24 mouse cellular contexts compared by ENCODE assay signal in genomic region chr7:129689464-129689863, GRCm38 (mm10).
DNase-seq lines count a peak whose midpoint lies in the region; ATAC-seq and TF ChIP-seq lines count a peak whose summit lies in the region.
"Had no signal": no experiment of that assay in that cellular context is flagged by ENCODE, and none has a peak within 500 bp of the region (broad histone marks: within the 10 kb centered on the region; RNA-seq: fewer than 3 reads in every experiment).

No protein-coding gene starts in this region.

- H3K4me2 ChIP-seq in forebrain, embryonic 11.5 days (ENCODE audit: low read depth, low read length, severe bottlenecking): no peak overlapping the region
- H3K4me2 ChIP-seq in forebrain, embryonic 13.5 days: no peak overlapping the region
- H3K4me2 ChIP-seq in intestine, embryonic 14.5 days (ENCODE audit: low read length): no peak overlapping the region
- no peak overlapping the region for H3K4me2 ChIP-seq in intestine, embryonic 16.5 days (ENCODE audit: low read depth, low read length)
- H3K4me2 ChIP-seq: forebrain, embryonic 15.5 days; heart, embryonic 11.5 days; heart, embryonic 15.5 days; hindbrain, embryonic 15.5 days had no signal

- H3K4me1 ChIP-seq in forebrain, embryonic 11.5 days (replicated peaks; ENCODE audit: control insufficient read depth, insufficient read depth, low read length): no peaks in the 10 kb centered on the region
- H3K4me1 ChIP-seq in forebrain, embryonic 13.5 days: no peaks in the 10 kb centered on the region
- peaks cover 14% of the 10 kb centered on the region; the same call in 1 of the 2 replicates for H3K4me1 ChIP-seq in intestine, embryonic 14.5 days (replicated peaks; ENCODE audit: control insufficient read depth, insufficient read depth, low read length)
- no peaks in the 10 kb centered on the region for H3K4me1 ChIP-seq in intestine, embryonic 16.5 days (ENCODE audit: control insufficient read depth, insufficient read depth, low read length)
- no peaks in the 10 kb centered on the region for H3K4me1 ChIP-seq in lung, adult 2 months (ENCODE audit: control insufficient read depth, insufficient read depth, low read length)
- H3K4me1 ChIP-seq: forebrain, embryonic 15.5 days had no signal

- no peak overlapping the region for H3K27ac ChIP-seq in forebrain, embryonic 11.5 days (ENCODE audit: low read depth, low read length)
- H3K27ac ChIP-seq in forebrain, embryonic 13.5 days: no peak overlapping the region
- no peak overlapping the region for H3K27ac ChIP-seq in intestine, embryonic 14.5 days (ENCODE audit: low read depth)
- H3K27ac ChIP-seq in intestine, embryonic 16.5 days (ENCODE audit: low read length): no peak overlapping the region
- H3K27ac ChIP-seq: forebrain, embryonic 10.5 days; forebrain, embryonic 15.5 days; heart, adult 2 months; heart, embryonic 15.5 days; hindbrain, embryonic 15.5 days had no signal

- no peaks in the 10 kb centered on the region for H3K36me3 ChIP-seq in forebrain, embryonic 11.5 days (ENCODE audit: control insufficient read depth, insufficient read depth, low read length)
- no peaks in the 10 kb centered on the region for H3K36me3 ChIP-seq in forebrain, embryonic 13.5 days (ENCODE audit: poor library complexity, severe bottlenecking)
- no peaks in the 10 kb centered on the region for H3K36me3 ChIP-seq in intestine, embryonic 14.5 days (ENCODE audit: control insufficient read depth, insufficient read depth, low read length)
- H3K36me3 ChIP-seq in intestine, embryonic 16.5 days (ENCODE audit: control insufficient read depth, insufficient read depth, low read length): no peaks in the 10 kb centered on the region
- H3K36me3 ChIP-seq: forebrain, embryonic 10.5 days; forebrain, embryonic 15.5 days; heart, embryonic 15.5 days; hindbrain, embryonic 15.5 days had no signal

- WGBS in forebrain, embryonic 11.5 days: 98% methylated on average over 3 of the region's 3 CpGs
- 85% methylated on average over 3 of the region's 3 CpGs for WGBS in forebrain, embryonic 13.5 days
- 94% methylated on average over 3 of the region's 3 CpGs for WGBS in intestine, embryonic 14.5 days
- WGBS in intestine, embryonic 16.5 days: 94% methylated on average over 3 of the region's 3 CpGs
- WGBS in lung, adult 2 months: 93% methylated on average over 3 of the region's 3 CpGs

- TF ChIP-seq CTCF in lung, adult 2 months (IDR thresholded peaks at IDR 0.05; ENCODE audit: insufficient read depth, low read length): no peak

- no peak for TF ChIP-seq POLR2A in lung, adult 2 months (IDR thresholded peaks at IDR 0.05; ENCODE audit: borderline replicate concordance, extremely low read depth, low read depth, low read length)

- H3K9ac ChIP-seq in forebrain, embryonic 11.5 days (ENCODE audit: low read length): no peak overlapping the region
- H3K9ac ChIP-seq in forebrain, embryonic 13.5 days: no peak overlapping the region
- H3K9ac ChIP-seq in intestine, embryonic 14.5 days (ENCODE audit: low read length): no peak overlapping the region
- no peak overlapping the region for H3K9ac ChIP-seq in intestine, embryonic 16.5 days (ENCODE audit: low read depth, low read length)
- H3K9ac ChIP-seq: forebrain, embryonic 15.5 days; heart, embryonic 15.5 days; hindbrain, embryonic 15.5 days had no signal

- no peak overlapping the region for H3K4me3 ChIP-seq in forebrain, embryonic 11.5 days (ENCODE audit: low read depth, low read length)
- H3K4me3 ChIP-seq in forebrain, embryonic 13.5 days: no peak overlapping the region
- H3K4me3 ChIP-seq in intestine, embryonic 14.5 days (ENCODE audit: low read depth, low read length): no peak overlapping the region
- no peak overlapping the region for H3K4me3 ChIP-seq in intestine, embryonic 16.5 days (ENCODE audit: low read length)
- no peak overlapping the region for H3K4me3 ChIP-seq in lung, adult 2 months (replicated peaks; ENCODE audit: extremely low read depth, low read depth, low read length)
- H3K4me3 ChIP-seq: forebrain, embryonic 10.5 days; forebrain, embryonic 15.5 days; heart, adult 2 months; heart, embryonic 15.5 days; hindbrain, embryonic 15.5 days had no signal

- no peaks in the 10 kb centered on the region for H3K27me3 ChIP-seq in forebrain, embryonic 11.5 days (ENCODE audit: control insufficient read depth, insufficient read depth, low read length)
- 0 out of 2 replicates have a peak, but pooled peaks cover 3% of the 10 kb centered on the region for H3K27me3 ChIP-seq in forebrain, embryonic 13.5 days
- H3K27me3 ChIP-seq in intestine, embryonic 14.5 days (replicated peaks; ENCODE audit: control insufficient read depth, insufficient read depth, low read length): no peaks in the 10 kb centered on the region
- no peaks in the 10 kb centered on the region for H3K27me3 ChIP-seq in intestine, embryonic 16.5 days (replicated peaks; ENCODE audit: control insufficient read depth, insufficient read depth, low read length)
- H3K27me3 ChIP-seq: forebrain, embryonic 15.5 days; heart, embryonic 15.5 days; hindbrain, embryonic 15.5 days had no signal

- ATAC-seq in forebrain, embryonic 11.5 days (replicated peaks; ENCODE audit: low FRiP score): no peak
- ATAC-seq in forebrain, embryonic 13.5 days: no peak
- no peak for ATAC-seq in intestine, embryonic 14.5 days (replicated peaks; ENCODE audit: low FRiP score, low TSS enrichment, low read depth)
- no peak for ATAC-seq in intestine, embryonic 16.5 days
- ATAC-seq in inflammation-experienced regulatory T-cells, adult 6 months: no peak
- ATAC-seq: activated CD4-positive, CD25-positive, alpha-beta regulatory T cell, adult 4 months; forebrain, embryonic 15.5 days had no signal

- peak; percentile 37 for DNase-seq in forebrain, embryonic 11.5 days (ENCODE audit: low spot score)
- DNase-seq in intestine, embryonic 14.5 days (ENCODE audit: low spot score): peak; percentile 16
- DNase-seq in lung, adult 2 months: peak; percentile 2
- DNase-seq in lung, postnatal 14 days: no peak
- DNase-seq: adrenal gland, adult 8-10 months; adrenal gland, postnatal 25 days; cerebellum, adult 11-12 months; cerebellum, adult 8-10 months; cerebellum, postnatal 10 days; cerebellum, postnatal 36 days; embryo, embryonic 11 days; gastrocnemius, postnatal 25 days; heart, adult 2 months; heart, postnatal 10 days; heart, postnatal 4 days had no signal

- no peaks in the 10 kb centered on the region for H3K9me3 ChIP-seq in forebrain, embryonic 11.5 days (ENCODE audit: control insufficient read depth, low read length)
- H3K9me3 ChIP-seq in forebrain, embryonic 13.5 days (replicated peaks): no peaks in the 10 kb centered on the region
- H3K9me3 ChIP-seq in intestine, embryonic 14.5 days (ENCODE audit: control insufficient read depth, low read length): no peaks in the 10 kb centered on the region
- no peaks in the 10 kb centered on the region for H3K9me3 ChIP-seq in intestine, embryonic 16.5 days (ENCODE audit: control insufficient read depth, low read length)
- H3K9me3 ChIP-seq: forebrain, embryonic 10.5 days; forebrain, embryonic 15.5 days; heart, embryonic 15.5 days; hindbrain, embryonic 15.5 days had no signal
